Comparison of ENCODE assay signal across 8 mouse cellular contexts in genomic region chr5:66745390-66745995, GRCm38 (mm10). TPM values are rescaled to one million over a fixed set of nuclear protein-coding genes. Genes with fewer than 3 reads are reported as not detected.
DNase-seq lines count a peak whose midpoint lies in the region; ATAC-seq and TF ChIP-seq lines count a peak whose summit lies in the region.

Gene Limch1, plus strand, starts transcription at chr5:66745827.

- H3K27me3 ChIP-seq in hindbrain, embryonic 10.5 days (ENCODE audit: insufficient read depth, poor library complexity, severe bottlenecking) = peaks cover 26% of the 10 kb centered on the region
- peaks cover 18% of the 10 kb centered on the region for H3K27me3 ChIP-seq in lung, embryonic 14.5 days (ENCODE audit: insufficient read depth, low read length)

- peak; percentile 88 to 96 for DNase-seq in adrenal gland, adult (ENCODE audit: inconsistent age in 2 of 2, low spot score in 1 of 2)
- DNase-seq in cerebellum, adult 8-10 months = peak; percentile 78
- DNase-seq in frontal cortex, postnatal 25 days (ENCODE audit: low spot score in 2 of 2) = peak; percentile 39 to 43
- peak; percentile 75 for DNase-seq in hindbrain, embryonic 10.5 days (ENCODE audit: low spot score)
- peak; percentile 66 to 74 for DNase-seq in layer of hippocampus, postnatal 10 days (ENCODE audit: low spot score in 2 of 2)
- DNase-seq in lung, embryonic 14.5 days = peak; percentile 75
- DNase-seq in right cerebral cortex, postnatal 10 days (ENCODE audit: low spot score in 2 of 2) = peak; percentile 68 to 76
- DNase-seq in spleen, postnatal 4 days (ENCODE audit: low spot score in 2 of 2) = no peak

- TF ChIP-seq CTCF in lung, embryonic 14.5 days (IDR thresholded peaks at IDR 0.05; ENCODE audit: low read depth) = no peak

- peak within 1 kb of the TSS; percentile 84 for H3K27ac ChIP-seq in hindbrain, embryonic 10.5 days
- H3K27ac ChIP-seq in lung, embryonic 14.5 days (ENCODE audit: low read depth) = peak within 1 kb of the TSS; percentile 77

- peak within 1 kb of the TSS; percentile 63 for H3K4me3 ChIP-seq in hindbrain, embryonic 10.5 days
- H3K4me3 ChIP-seq in lung, embryonic 14.5 days (ENCODE audit: low read depth, low read length) = peak within 1 kb of the TSS; percentile 66

- no peaks in the 10 kb centered on the region for H3K36me3 ChIP-seq in hindbrain, embryonic 10.5 days
- H3K36me3 ChIP-seq in lung, embryonic 14.5 days (ENCODE audit: insufficient read depth) = no peaks in the 10 kb centered on the region

- peaks cover 37% of the 10 kb centered on the region for H3K4me1 ChIP-seq in hindbrain, embryonic 10.5 days (replicated peaks)
- peaks cover 3% of the 10 kb centered on the region; the same call in 1 of the 2 replicates for H3K4me1 ChIP-seq in lung, embryonic 14.5 days (ENCODE audit: insufficient read depth)

- peak within 1 kb of the TSS; percentile 58 for H3K9ac ChIP-seq in lung, embryonic 14.5 days

- H3K4me2 ChIP-seq in lung, embryonic 14.5 days = peak within 1 kb of the TSS; percentile 92

- ATAC-seq in lung, embryonic 14.5 days (ENCODE audit: insufficient read depth) = peak; percentile 84

- under 1% methylated on average over 50 of the region's 50 CpGs for WGBS in hindbrain, embryonic 10.5 days
- 1% methylated on average over 50 of the region's 50 CpGs for WGBS in lung, embryonic 14.5 days

- no peaks in the 10 kb centered on the region for H3K9me3 ChIP-seq in hindbrain, embryonic 10.5 days
- H3K9me3 ChIP-seq in lung, embryonic 14.5 days (ENCODE audit: low read depth, low read length) = no peaks in the 10 kb centered on the region

RNA-seq across cellular contexts. Expression of gene Limch1, which starts in this region (rescaled TPM):
- polyA plus RNA-seq in hindbrain, embryonic 10.5 days (2016; fragmentation: Nextera tagmentation; extraction: Ambion mirVana) = 49.0 and 49.2 TPM in 2 replicates
- total RNA-seq in layer of hippocampus, postnatal 10 days (2021) = 100 to 1,000 TPM; 121 to 123 TPM
- polyA plus RNA-seq in lung, embryonic 14.5 days (2014; fragmentation: Nextera tagmentation; extraction: Ambion mirVana) = 67.8 and 70.5 TPM in 2 replicates

Comparison
In these comparisons a context has a peak if more than half of its experiments do, and no peak if none do; other contexts are left out.
1. DNase-seq: peak in adrenal gland, adult (2 of 2), cerebellum, adult 8-10 months (single experiment), frontal cortex, postnatal 25 days (2 of 2), hindbrain, embryonic 10.5 days (single experiment), layer of hippocampus, postnatal 10 days (2 of 2), lung, embryonic 14.5 days (single experiment) and right cerebral cortex, postnatal 10 days (2 of 2); none in spleen, postnatal 4 days (0 of 2).